Mouse (Mus musculus) small intestine, adult 2 months (tissue): ENCODE data around the gene Zfp870.

ENCODE experiments used
- CTCF ChIP-seq: fragments of 200-500 bp; IDR thresholded peaks from 2 replicates; pipeline ENCODE4 v1.5.1; 2012; ENCODE audit warnings: low read depth, mild to moderate bottlenecking, control low read depth, inconsistent platforms, low read length, moderate library complexity, mixed read lengths; ENCODE audit not compliant: insufficient replicate concordance, insufficient read length; ENCODE audit errors: extremely low read depth
- POLR2A ChIP-seq: fragments of 200-500 bp; IDR thresholded peaks from 2 replicates; pipeline ENCODE4 v1.6.1; 2012; ENCODE audit warnings: low read depth, mild to moderate bottlenecking, control low read depth, inconsistent platforms, low read length, moderate library complexity

- TF ChIP-seq POLR2A (no peak), CTCF (peak; percentile 27; the same call in 1 of the 2 replicates)
Measured at GRCm38 (mm10) chr17:32904414-32904813, 13.0 kb upstream of the Zfp870 start.
